Mouse (Mus musculus) lung, postnatal 0 days (tissue): ENCODE results near the gene Gstm4.

Experiments used
- CTCF ChIP-seq: IDR thresholded peaks from 2 replicates; pipeline ENCODE4 v1.5.1; 2016; ENCODE audit warnings: antibody characterized with exemption, mild to moderate bottlenecking
- EP300 ChIP-seq: IDR thresholded peaks from 2 replicates; pipeline ENCODE4 v1.6.1; 2016; ENCODE audit warnings: antibody characterized with exemption, mild to moderate bottlenecking, control low read depth

DNA sequence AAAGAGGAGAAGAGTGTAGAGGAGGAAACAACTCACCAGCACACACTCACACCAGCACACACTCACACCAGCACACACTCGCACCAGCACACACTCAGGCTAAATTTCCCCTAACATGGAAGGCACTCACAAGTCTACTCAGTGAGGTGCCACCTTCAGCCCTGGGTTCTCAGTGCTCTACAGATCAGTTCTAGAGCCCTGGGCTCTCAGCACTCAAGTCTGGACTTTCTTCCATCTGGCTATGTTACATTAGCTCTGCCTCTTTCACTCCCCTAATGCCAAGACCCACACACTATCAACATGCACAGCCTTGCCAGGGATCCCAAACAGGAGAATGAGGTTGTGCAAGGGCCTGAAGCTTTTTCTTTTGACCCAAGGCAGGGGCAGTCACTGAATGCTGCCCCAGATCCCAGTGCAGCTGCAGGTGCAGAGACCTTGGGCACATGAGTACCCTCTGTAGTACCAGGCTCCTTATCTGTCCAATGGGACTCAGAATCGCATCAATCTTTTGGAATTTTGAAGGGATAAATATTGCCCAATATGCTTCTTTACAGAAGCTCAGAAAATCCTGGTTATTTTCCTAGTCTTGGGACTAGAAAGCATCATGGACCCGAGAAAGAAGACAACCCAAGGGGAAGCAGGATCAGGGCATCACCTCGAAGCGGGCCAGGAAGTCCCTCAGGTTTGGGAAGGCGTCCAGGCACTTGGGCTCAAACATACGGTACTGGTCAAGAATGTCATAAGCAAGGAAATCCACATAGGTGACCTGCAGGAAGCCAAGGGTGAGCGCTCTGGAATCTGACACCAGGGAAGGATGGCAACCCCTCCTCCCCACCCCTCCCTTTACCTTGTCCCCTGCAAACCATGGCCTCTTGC, 30.4 kb downstream of the Gstm4 start:
- no peak for TF ChIP-seq CTCF
- TF ChIP-seq EP300 = no peak
